Mouse (Mus musculus) left cerebral cortex, postnatal 10 days (tissue): Measurements from ENCODE around the gene Ppil4. TPM values are rescaled to one million over a fixed set of nuclear protein-coding genes. Genes with fewer than 3 reads are reported as not detected.

Source experiments
- microRNA-seq: library from miRNA; unstranded; fragments of <30 nt; microRNA quantifications from one replicate; pipeline ENCODE4 v1.2.0, GENCODE M21; 2022
- total RNA-seq, 2 experiments: library from RNA; stranded (reverse); gene quantifications; 2 replicates each; pipeline ENCODE4 v1.2.3; 2021

Gene Ppil4
- total RNA-seq, 2 experiments from 2014 or later: 34.5 to 35.2 TPM

Small RNA genes lying within 50 kb of the gene (microRNA-seq; reads per million reads assigned to microRNA genes)
- gene Mir5104: not detected

Other genes starting within 250 kb of the Ppil4 start
- 100 to 1,000 TPM; 113 to 115 TPM for gene Lrp11, start 203.1 kb upstream of the Ppil4 start, total RNA-seq
- 1 to 10 TPM; 8.2 to 8.3 TPM for gene Nup43, start 125.4 kb upstream of the Ppil4 start, total RNA-seq
- gene Pcmt1, start 111.8 kb upstream of the Ppil4 start, total RNA-seq: 100 to 1,000 TPM; 150 to 153 TPM
- gene Lats1, start 111.7 kb upstream of the Ppil4 start, total RNA-seq: 10 to 100 TPM; 47.2 to 49.2 TPM
- gene Katna1, start 66.9 kb upstream of the Ppil4 start, total RNA-seq: 10 to 100 TPM; 12.4 to 14.9 TPM
- 10 to 100 TPM; 20.3 to 23.7 TPM for gene Ginm1, start 67 bp upstream of the Ppil4 start, total RNA-seq
- under 1 TPM; 0.14 to 0.28 TPM for gene Zc3h12d, start 39.6 kb downstream of the Ppil4 start, total RNA-seq
- 10 to 100 TPM; 57.8 to 61.9 TPM for gene Tab2, start 163.3 kb downstream of the Ppil4 start, total RNA-seq